Mouse (Mus musculus): ENCODE results near the gene Eif4g3. TPM values are rescaled to one million over a fixed set of nuclear protein-coding genes. Genes with fewer than 3 reads are reported as not detected.

The Eif4g3 gene
- polyA plus RNA-seq, 1 experiment, result 251 TPM

- no peaks in the 10 kb centered on the region for H3K27me3 ChIP-seq (ENCODE audit: control insufficient read depth, insufficient read depth, low read length)
- no peak overlapping the region for H3K4me3 ChIP-seq (ENCODE audit: control insufficient read depth, low read depth, low read length)
- peaks cover 1% of the 10 kb centered on the region for H3K36me3 ChIP-seq (ENCODE audit: control insufficient read depth, insufficient read depth, low read length)
- no peaks in the 10 kb centered on the region; the same call in none of the 2 replicates for H3K4me1 ChIP-seq (ENCODE audit: control insufficient read depth, insufficient read depth, low read length)
- TF ChIP-seq POLR2A (IDR thresholded peaks at IDR 0.05; ENCODE audit: control insufficient read depth, low read depth, low read length) (no peak), CTCF (IDR thresholded peaks at IDR 0.05; ENCODE audit: control insufficient read depth, insufficient read depth, insufficient replicate concordance, low read depth, low read length) (no peak)
- H3K27ac ChIP-seq (ENCODE audit: control insufficient read depth, insufficient read depth, low read depth, low read length), result no peak overlapping the region
These were observed 76.5 kb downstream of the Eif4g3 start for GRCm38 (mm10) chr4:138069371-138069770.

DNA sequence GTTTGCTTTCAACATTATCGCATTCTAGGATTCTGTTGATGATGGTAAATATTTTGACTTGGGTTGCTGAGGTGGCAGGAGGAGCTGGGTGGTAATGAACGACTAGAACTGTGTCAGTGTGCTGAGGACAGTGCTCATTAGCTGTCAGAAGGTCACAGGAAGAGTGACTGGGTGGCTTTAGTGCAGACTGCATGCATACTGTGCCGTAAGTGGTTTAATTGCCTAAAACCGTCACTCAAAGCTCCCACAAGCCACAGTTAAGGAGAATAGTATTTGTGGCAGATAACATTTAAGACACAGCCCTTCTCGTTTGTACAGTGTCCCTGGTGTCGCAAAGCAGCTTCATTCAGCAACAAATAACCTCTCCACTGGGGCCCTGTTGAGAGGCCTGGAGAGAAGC is 78.7 kb downstream of the Eif4g3 start:
- Histone ChIP-seq H3K27me3 (ENCODE audit: control insufficient read depth, insufficient read depth, low read length) (no peaks in the 10 kb centered on the region), H3K27ac (ENCODE audit: control insufficient read depth, insufficient read depth, low read depth, low read length) (no peak overlapping the region), H3K36me3 (ENCODE audit: control insufficient read depth, insufficient read depth, low read length) (peaks cover 1% of the 10 kb centered on the region), H3K4me3 (ENCODE audit: control insufficient read depth, low read depth, low read length) (no peak overlapping the region), H3K4me1 (ENCODE audit: control insufficient read depth, insufficient read depth, low read length) (peaks cover 2% of the 10 kb centered on the region)
- TF ChIP-seq POLR2A (IDR thresholded peaks at IDR 0.05; ENCODE audit: control insufficient read depth, low read depth, low read length) (no peak), CTCF (IDR thresholded peaks at IDR 0.05; ENCODE audit: control insufficient read depth, insufficient read depth, insufficient replicate concordance, low read depth, low read length) (no peak)

DNA sequence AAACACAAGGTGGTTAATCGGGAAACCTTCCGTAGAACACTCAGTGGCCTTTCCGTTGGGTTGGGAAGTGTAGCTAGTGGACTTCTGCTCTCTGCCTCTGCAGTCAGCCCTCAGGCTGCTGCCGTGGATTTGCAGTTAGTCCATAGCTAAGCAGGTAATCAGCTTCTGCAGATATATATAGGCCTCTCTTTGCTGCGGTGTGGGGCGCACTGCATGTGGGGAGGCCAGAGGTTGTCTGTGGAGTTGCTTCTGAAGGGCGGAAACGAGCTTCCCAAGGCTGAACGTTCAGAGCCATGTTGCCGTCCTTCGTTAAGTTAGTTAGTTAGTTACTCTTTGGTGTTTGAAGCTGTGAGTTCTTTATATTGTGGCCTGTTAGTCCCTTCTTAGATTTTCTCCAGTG is 80.3 kb downstream of the Eif4g3 start:
- peaks cover 2% of the 10 kb centered on the region for H3K4me1 ChIP-seq (ENCODE audit: control insufficient read depth, insufficient read depth, low read length)
- H3K4me3 ChIP-seq (ENCODE audit: control insufficient read depth, low read depth, low read length), result no peak overlapping the region
- peak overlapping the region; percentile 54; the same call in 1 of the 2 replicates for H3K27ac ChIP-seq (ENCODE audit: control insufficient read depth, insufficient read depth, low read depth, low read length)
- peaks cover 1% of the 10 kb centered on the region; the same call in 1 of the 2 replicates for H3K36me3 ChIP-seq (ENCODE audit: control insufficient read depth, insufficient read depth, low read length)
- no peak for TF ChIP-seq CTCF (IDR thresholded peaks at IDR 0.05; ENCODE audit: control insufficient read depth, insufficient read depth, insufficient replicate concordance, low read depth, low read length)
- TF ChIP-seq POLR2A (IDR thresholded peaks at IDR 0.05; ENCODE audit: control insufficient read depth, low read depth, low read length), result no peak
- H3K27me3 ChIP-seq (ENCODE audit: control insufficient read depth, insufficient read depth, low read length), result no peaks in the 10 kb centered on the region

- TF ChIP-seq POLR2A (IDR thresholded peaks at IDR 0.05; ENCODE audit: control insufficient read depth, low read depth, low read length) (no peak), CTCF (IDR thresholded peaks at IDR 0.05; ENCODE audit: control insufficient read depth, insufficient read depth, insufficient replicate concordance, low read depth, low read length) (no peak)
- H3K36me3 ChIP-seq (ENCODE audit: control insufficient read depth, insufficient read depth, low read length), result peaks cover 1% of the 10 kb centered on the region; the same call in 1 of the 2 replicates
- H3K27me3 ChIP-seq (ENCODE audit: control insufficient read depth, insufficient read depth, low read length), result no peaks in the 10 kb centered on the region
- H3K27ac ChIP-seq (ENCODE audit: control insufficient read depth, insufficient read depth, low read depth, low read length), result peak overlapping the region; percentile 48; the same call in 1 of the 2 replicates
- H3K4me1 ChIP-seq (ENCODE audit: control insufficient read depth, insufficient read depth, low read length), result peaks cover 2% of the 10 kb centered on the region
- no peak overlapping the region for H3K4me3 ChIP-seq (ENCODE audit: control insufficient read depth, low read depth, low read length)
These were observed 80.7 kb downstream of the Eif4g3 start for GRCm38 (mm10) chr4:138073531-138073930.

- TF ChIP-seq CTCF (IDR thresholded peaks at IDR 0.05; ENCODE audit: control insufficient read depth, insufficient read depth, insufficient replicate concordance, low read depth, low read length) (no peak), POLR2A (IDR thresholded peaks at IDR 0.05; ENCODE audit: control insufficient read depth, low read depth, low read length) (no peak)
- H3K36me3 ChIP-seq (ENCODE audit: control insufficient read depth, insufficient read depth, low read length), result no peaks in the 10 kb centered on the region
- H3K27me3 ChIP-seq (ENCODE audit: control insufficient read depth, insufficient read depth, low read length), result no peaks in the 10 kb centered on the region
- H3K4me1 ChIP-seq (ENCODE audit: control insufficient read depth, insufficient read depth, low read length), result peaks cover 2% of the 10 kb centered on the region
- H3K27ac ChIP-seq (ENCODE audit: control insufficient read depth, insufficient read depth, low read depth, low read length), result no peak overlapping the region
- no peak overlapping the region for H3K4me3 ChIP-seq (ENCODE audit: control insufficient read depth, low read depth, low read length)
These were observed 82.2 kb downstream of the Eif4g3 start for GRCm38 (mm10) chr4:138074896-138075584.

GRCm38 (mm10) chr4:138077663-138078295 is 85.0 kb downstream of the Eif4g3 start:
- no peak overlapping the region for H3K4me3 ChIP-seq (ENCODE audit: control insufficient read depth, low read depth, low read length)
- H3K27me3 ChIP-seq (ENCODE audit: control insufficient read depth, insufficient read depth, low read length), result no peaks in the 10 kb centered on the region
- TF ChIP-seq CTCF (IDR thresholded peaks at IDR 0.05; ENCODE audit: control insufficient read depth, insufficient read depth, insufficient replicate concordance, low read depth, low read length) (no peak), POLR2A (IDR thresholded peaks at IDR 0.05; ENCODE audit: control insufficient read depth, low read depth, low read length) (no peak)
- no peaks in the 10 kb centered on the region; the same call in 1 of the 2 replicates for H3K36me3 ChIP-seq (ENCODE audit: control insufficient read depth, insufficient read depth, low read length)
- H3K27ac ChIP-seq (ENCODE audit: control insufficient read depth, insufficient read depth, low read depth, low read length), result no peak overlapping the region
- H3K4me1 ChIP-seq (ENCODE audit: control insufficient read depth, insufficient read depth, low read length), result peaks cover 2% of the 10 kb centered on the region

- TF ChIP-seq POLR2A (IDR thresholded peaks at IDR 0.05; ENCODE audit: control insufficient read depth, low read depth, low read length) (no peak), CTCF (IDR thresholded peaks at IDR 0.05; ENCODE audit: control insufficient read depth, insufficient read depth, insufficient replicate concordance, low read depth, low read length) (no peak)
- H3K36me3 ChIP-seq (ENCODE audit: control insufficient read depth, insufficient read depth, low read length), result peaks cover under 1% of the 10 kb centered on the region
These were observed 86.4 kb downstream of the Eif4g3 start for GRCm38 (mm10) chr4:138079234-138079633.

More at GRCm38 (mm10) chr4:138079234-138079633, 86.4 kb downstream of the Eif4g3 start:
- Histone ChIP-seq H3K27ac (ENCODE audit: control insufficient read depth, insufficient read depth, low read depth, low read length) (no peak overlapping the region), H3K4me3 (ENCODE audit: control insufficient read depth, low read depth, low read length) (no peak overlapping the region), H3K27me3 (ENCODE audit: control insufficient read depth, insufficient read depth, low read length) (no peaks in the 10 kb centered on the region), H3K4me1 (ENCODE audit: control insufficient read depth, insufficient read depth, low read length) (peaks cover 2% of the 10 kb centered on the region)
